Mouse (Mus musculus): Measurements from ENCODE around the gene Mmp23. TPM values are rescaled to one million over a fixed set of nuclear protein-coding genes. Genes with fewer than 3 reads are reported as not detected.
"Not testable (repeated sequence)": the region's sequence is repeated elsewhere in the genome, so short reads cannot be mapped to it uniquely, and the experiment has no call there.

Gene Mmp23
- polyA plus RNA-seq, 1 experiment from 2014 or later: 17.1 TPM

DNA sequence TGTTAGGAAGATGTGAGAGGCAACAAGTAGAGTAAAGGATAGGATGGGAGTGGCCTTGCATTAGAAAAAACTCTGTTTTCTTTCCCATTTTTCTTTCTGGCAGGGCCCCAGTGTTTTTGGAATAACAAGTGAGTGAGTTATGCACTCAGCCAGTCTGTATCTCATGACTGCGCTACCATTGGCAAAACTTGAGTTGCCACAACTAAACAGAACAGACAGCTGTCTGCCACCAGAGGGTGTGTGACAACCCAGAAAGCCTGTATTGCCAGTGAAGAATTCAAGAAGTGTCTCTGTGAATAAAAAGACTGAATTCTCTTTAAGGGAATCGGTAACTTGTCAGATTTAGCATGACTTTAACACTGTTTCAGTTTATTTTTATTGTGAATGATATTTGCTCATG, 22.8 kb upstream of the Mmp23 start:
- 83% methylated on average over 2 of the region's 2 CpGs for WGBS
- ATAC-seq (ENCODE audit: low FRiP score, low read depth): no peak
- H3K4me2 ChIP-seq (replicated peaks): no peak overlapping the region
- H3K9me3 ChIP-seq: no peaks in the 10 kb centered on the region
- H3K4me3 ChIP-seq: no peak overlapping the region
- H3K27me3 ChIP-seq: no peaks in the 10 kb centered on the region
- H3K36me3 ChIP-seq: no peaks in the 10 kb centered on the region
- H3K27ac ChIP-seq: no peak overlapping the region
- no peak overlapping the region for H3K9ac ChIP-seq
- no peaks in the 10 kb centered on the region for H3K4me1 ChIP-seq

- no peak for ATAC-seq (ENCODE audit: low FRiP score, low read depth)
- no peaks in the 10 kb centered on the region for H3K9me3 ChIP-seq
- H3K27me3 ChIP-seq: no peaks in the 10 kb centered on the region
- no peak overlapping the region for H3K4me2 ChIP-seq (replicated peaks)
- no peak overlapping the region for H3K27ac ChIP-seq
- H3K36me3 ChIP-seq: no peaks in the 10 kb centered on the region
- no peak overlapping the region for H3K9ac ChIP-seq
- H3K4me3 ChIP-seq: no peak overlapping the region
- 64% methylated on average over 2 of the region's 2 CpGs for WGBS
- peaks cover 11% of the 10 kb centered on the region for H3K4me1 ChIP-seq
Observed at GRCm38 (mm10) chr4:155672082-155672481, 18.9 kb upstream of the Mmp23 start.

GRCm38 (mm10) chr4:155670236-155670635, 17.1 kb upstream of the Mmp23 start:
- H3K36me3 ChIP-seq; H3K27ac ChIP-seq; H3K4me2 ChIP-seq (replicated peaks); H3K4me3 ChIP-seq; H3K9me3 ChIP-seq; H3K27me3 ChIP-seq; ATAC-seq (ENCODE audit: low FRiP score, low read depth); H3K9ac ChIP-seq: not testable (repeated sequence)
- H3K4me1 ChIP-seq: peaks cover 11% of the 10 kb centered on the region
- WGBS: 70% methylated on average over 4 of the region's 4 CpGs

- peaks cover 13% of the 10 kb centered on the region for H3K36me3 ChIP-seq
- ATAC-seq (ENCODE audit: low FRiP score, low read depth): peak; percentile 9; the same call in 1 of the 2 replicates
- no peak overlapping the region for H3K27ac ChIP-seq
- peak overlapping the region; percentile 91 for H3K4me2 ChIP-seq (replicated peaks)
- H3K9me3 ChIP-seq: no peaks in the 10 kb centered on the region
- WGBS: 2% methylated on average over 8 of the region's 8 CpGs
- peaks cover 11% of the 10 kb centered on the region for H3K4me1 ChIP-seq
- peak overlapping the region; percentile 50 for H3K9ac ChIP-seq
- H3K4me3 ChIP-seq: peak overlapping the region; percentile 83
- H3K27me3 ChIP-seq: no peaks in the 10 kb centered on the region
Observed at GRCm38 (mm10) chr4:155669598-155670075, 16.5 kb upstream of the Mmp23 start.

DNA sequence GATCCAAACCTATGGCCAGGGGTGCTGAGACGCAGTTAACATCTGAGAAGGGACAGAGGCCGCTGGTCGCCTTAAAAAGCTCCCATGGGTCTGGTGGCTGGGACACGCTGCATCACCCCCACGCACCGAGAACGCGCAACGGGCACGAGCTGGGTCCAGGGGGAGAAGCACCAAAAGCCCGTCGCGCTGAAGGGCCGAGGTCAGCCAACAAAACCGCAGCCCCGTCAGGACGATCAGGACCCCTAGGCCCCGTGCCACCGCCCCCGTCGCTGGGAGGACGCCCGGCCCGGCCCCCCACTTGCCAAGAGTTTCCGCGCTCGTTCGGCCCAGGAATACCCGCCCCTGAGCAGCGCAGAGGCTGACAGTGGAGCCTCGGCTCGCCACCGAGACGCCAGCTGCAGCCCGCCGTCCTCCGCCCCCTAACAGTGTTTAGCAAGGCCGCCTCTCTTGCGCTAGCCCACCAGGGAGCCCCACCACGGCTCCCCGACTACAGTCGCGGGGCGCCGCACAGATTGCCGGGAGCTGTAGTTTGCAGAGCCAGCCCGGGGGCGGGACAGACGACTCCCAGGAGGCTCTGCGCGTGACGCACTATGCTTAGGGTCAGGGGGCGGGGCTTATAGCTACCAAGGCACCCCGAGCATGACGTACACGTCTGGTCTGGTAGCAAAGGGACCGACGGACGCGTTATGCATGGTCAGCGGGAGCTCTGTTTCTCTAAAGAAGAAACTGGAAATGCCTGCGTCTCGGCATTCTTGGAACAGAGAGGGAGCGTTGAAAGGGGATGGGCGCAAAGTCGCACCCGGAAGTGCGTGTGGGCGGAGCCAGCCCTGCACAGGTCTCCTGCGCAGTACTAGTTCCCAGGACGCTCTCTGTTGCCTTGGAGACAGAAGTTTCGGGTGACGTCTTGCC, 15.8 kb upstream of the Mmp23 start, which contains the start of gene Mib2:
TSS of gene Mib2 (minus strand) at position 510 of the 909 bp plus-strand sequence.
- ATAC-seq (ENCODE audit: low FRiP score, low read depth): peak; percentile 99
- Histone ChIP-seq H3K9ac (peak within 1 kb of the TSS; percentile 90), H3K9me3 (no peaks in the 10 kb centered on the region), H3K4me3 (peak within 1 kb of the TSS; percentile 83), H3K27me3 (no peaks in the 10 kb centered on the region), H3K27ac (peak within 1 kb of the TSS; percentile 79), H3K4me1 (peaks cover 11% of the 10 kb centered on the region), H3K36me3 (peaks cover 17% of the 10 kb centered on the region), H3K4me2 (replicated peaks) (peak within 1 kb of the TSS; percentile 91)
- under 1% methylated on average over 73 of the region's 73 CpGs for WGBS

DNA sequence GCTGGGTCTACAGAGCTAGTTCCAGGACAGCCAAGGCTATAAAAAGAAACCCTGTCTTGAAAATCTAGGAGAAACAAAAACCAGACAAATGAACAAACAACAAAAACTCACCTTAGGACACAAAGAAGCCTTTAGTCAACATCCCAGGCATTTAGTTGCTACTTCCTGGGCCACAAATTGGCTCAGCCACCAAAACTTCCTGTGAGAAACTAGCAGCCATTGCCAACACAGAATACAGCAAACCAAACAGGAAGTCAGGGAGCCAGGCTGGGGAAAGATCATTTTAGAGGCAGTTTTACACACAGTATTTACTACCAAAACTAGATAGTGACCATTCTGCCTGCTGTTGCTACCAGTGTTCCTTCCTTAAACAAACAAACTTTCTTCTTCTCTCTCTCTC, 13.7 kb upstream of the Mmp23 start:
- H3K4me2 ChIP-seq (replicated peaks): no peak overlapping the region
- H3K36me3 ChIP-seq: peaks cover 30% of the 10 kb centered on the region
- H3K27ac ChIP-seq: no peak overlapping the region
- no peaks in the 10 kb centered on the region for H3K27me3 ChIP-seq
- peaks cover 11% of the 10 kb centered on the region for H3K4me1 ChIP-seq
- H3K9ac ChIP-seq: no peak overlapping the region
- ATAC-seq (ENCODE audit: low FRiP score, low read depth): no peak
- H3K9me3 ChIP-seq: no peaks in the 10 kb centered on the region
- no peak overlapping the region for H3K4me3 ChIP-seq

DNA sequence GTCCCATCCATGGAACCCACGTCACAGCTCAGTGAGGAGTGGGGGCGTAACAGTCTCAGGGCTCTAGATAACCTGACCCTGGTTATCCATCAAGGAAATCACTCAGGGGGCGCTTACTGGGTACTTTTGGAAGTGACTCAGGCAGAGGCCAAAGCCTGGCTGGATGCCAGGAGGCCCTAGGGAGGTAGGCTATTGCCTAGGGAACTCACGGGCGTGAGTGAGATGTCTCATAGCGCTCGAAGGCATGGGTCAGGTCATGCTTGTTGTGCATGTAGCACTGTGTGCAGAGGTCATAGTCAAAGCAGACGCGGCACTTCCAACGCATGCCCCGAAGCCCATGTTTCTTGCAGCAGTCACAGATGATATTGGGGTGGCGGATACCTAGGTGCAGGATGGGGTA, 7.5 kb upstream of the Mmp23 start:
- WGBS: 90% methylated on average over 12 of the region's 12 CpGs
- ATAC-seq (ENCODE audit: low FRiP score, low read depth): no peak

GRCm38 (mm10) chr4:155658961-155659360, 5.8 kb upstream of the Mmp23 start:
- H3K4me3 ChIP-seq: no peak overlapping the region
- 90% methylated on average over 10 of the region's 10 CpGs for WGBS
- no peak overlapping the region for H3K27ac ChIP-seq
- H3K9ac ChIP-seq: no peak overlapping the region
- H3K9me3 ChIP-seq: no peaks in the 10 kb centered on the region
- no peak for ATAC-seq (ENCODE audit: low FRiP score, low read depth)
- H3K4me2 ChIP-seq (replicated peaks): no peak overlapping the region
- H3K27me3 ChIP-seq: peaks cover 28% of the 10 kb centered on the region
- H3K36me3 ChIP-seq: peaks cover 74% of the 10 kb centered on the region
- H3K4me1 ChIP-seq: peaks cover 16% of the 10 kb centered on the region

More for the DNA sequence above, 7.5 kb upstream of the Mmp23 start:
- Histone ChIP-seq H3K4me3 (no peak overlapping the region), H3K9ac (no peak overlapping the region), H3K4me2 (replicated peaks) (no peak overlapping the region), H3K27ac (no peak overlapping the region), H3K27me3 (peaks cover 11% of the 10 kb centered on the region), H3K9me3 (no peaks in the 10 kb centered on the region), H3K36me3 (peaks cover 80% of the 10 kb centered on the region), H3K4me1 (no peaks in the 10 kb centered on the region)

- peaks cover 55% of the 10 kb centered on the region for H3K27me3 ChIP-seq
- no peak overlapping the region for H3K9ac ChIP-seq
- H3K4me1 ChIP-seq: peaks cover 40% of the 10 kb centered on the region
- H3K9me3 ChIP-seq: no peaks in the 10 kb centered on the region
- H3K27ac ChIP-seq: no peak overlapping the region
- no peak for ATAC-seq (ENCODE audit: low FRiP score, low read depth)
- H3K4me3 ChIP-seq: no peak overlapping the region
- H3K4me2 ChIP-seq (replicated peaks): no peak overlapping the region
- peaks cover 65% of the 10 kb centered on the region for H3K36me3 ChIP-seq
- 88% methylated on average over 13 of the region's 13 CpGs for WGBS
Observed at GRCm38 (mm10) chr4:155656214-155656751, 3.1 kb upstream of the Mmp23 start.

GRCm38 (mm10) chr4:155654456-155655298, 1.5 kb upstream of the Mmp23 start:
- peak overlapping the region; percentile 55 for H3K4me3 ChIP-seq
- H3K9ac ChIP-seq: peak overlapping the region; percentile 75
- H3K4me1 ChIP-seq: peaks cover 40% of the 10 kb centered on the region
- no peaks in the 10 kb centered on the region for H3K9me3 ChIP-seq
- no peak overlapping the region for H3K27ac ChIP-seq
- H3K4me2 ChIP-seq (replicated peaks): peak overlapping the region; percentile 93
- ATAC-seq (ENCODE audit: low FRiP score, low read depth): peak; percentile 41
- peaks cover 67% of the 10 kb centered on the region for H3K36me3 ChIP-seq
- WGBS: under 1% methylated on average over 52 of the region's 52 CpGs
- peaks cover 63% of the 10 kb centered on the region for H3K27me3 ChIP-seq

DNA sequence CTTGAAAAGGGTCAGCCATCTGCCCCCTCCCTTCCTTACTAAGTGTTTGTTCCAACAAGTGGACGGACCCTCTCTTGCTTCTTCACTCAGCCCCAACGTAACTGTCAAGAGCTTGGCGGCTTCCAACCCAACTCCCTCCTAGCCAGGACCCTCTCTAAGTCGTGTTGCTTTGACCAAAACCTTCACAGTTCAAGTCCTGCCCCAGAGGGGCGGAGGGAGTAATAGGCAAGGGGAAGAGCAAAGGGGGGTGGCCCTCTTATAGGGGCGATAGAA, 935 bp upstream of the Mmp23 start:
- Histone ChIP-seq H3K27ac (no peak overlapping the region), H3K9me3 (no peaks in the 10 kb centered on the region), H3K4me3 (peak overlapping the region; percentile 55), H3K4me2 (replicated peaks) (peak overlapping the region; percentile 93), H3K27me3 (peaks cover 63% of the 10 kb centered on the region), H3K4me1 (peaks cover 40% of the 10 kb centered on the region), H3K36me3 (peaks cover 67% of the 10 kb centered on the region), H3K9ac (peak overlapping the region; percentile 75; the same call in 1 of the 2 replicates)
- ATAC-seq (ENCODE audit: low FRiP score, low read depth): 0 out of 2 replicates have a peak, but pooled peaks have one; percentile 11
- WGBS: under 1% methylated on average over 6 of the region's 6 CpGs
